Mouse (Mus musculus): ENCODE data around the gene Olfr1084. TPM values are rescaled to one million over a fixed set of nuclear protein-coding genes. Genes with fewer than 3 reads are reported as not detected.
"Not testable (repeated sequence)": the region's sequence is repeated elsewhere in the genome, so short reads cannot be mapped to it uniquely, and the experiment has no call there.

Gene Olfr1084
- not detected in 2 replicates for polyA plus RNA-seq (2015; fragmentation: Nextera tagmentation; extraction: Ambion mirVana)

GRCm38 (mm10) chr2:86639625-86640024 is at the start of gene Olfr1084:
TSS of gene Olfr1084 (minus strand) at chr2:86639725.
- H3K9me3 ChIP-seq (ENCODE audit: control insufficient read depth, low read length); H3K27me3 ChIP-seq (replicated peaks; ENCODE audit: control insufficient read depth, insufficient read depth, low read length); ATAC-seq; H3K9ac ChIP-seq (ENCODE audit: low read depth, low read length); H3K36me3 ChIP-seq (ENCODE audit: control insufficient read depth, insufficient read depth, low read length); H3K27ac ChIP-seq (ENCODE audit: low read depth, low read length); H3K4me3 ChIP-seq (ENCODE audit: low read length); H3K4me2 ChIP-seq (ENCODE audit: low read length); H3K4me1 ChIP-seq (ENCODE audit: control insufficient read depth, insufficient read depth, low read depth, low read length): not testable (repeated sequence)
- WGBS: 90% methylated on average over 1 of the region's 1 CpGs

- no peak within 1 kb of the TSS for H3K27ac ChIP-seq (ENCODE audit: low read depth, low read length)
- no peaks in the 10 kb centered on the region for H3K4me1 ChIP-seq (ENCODE audit: control insufficient read depth, insufficient read depth, low read depth, low read length)
- H3K36me3 ChIP-seq (ENCODE audit: control insufficient read depth, insufficient read depth, low read length): no peaks in the 10 kb centered on the region
- no peak within 1 kb of the TSS for H3K4me3 ChIP-seq (ENCODE audit: low read length)
- ATAC-seq: no peak
- H3K27me3 ChIP-seq (replicated peaks; ENCODE audit: control insufficient read depth, insufficient read depth, low read length): no peaks in the 10 kb centered on the region
- WGBS: 73% methylated on average over 2 of the region's 2 CpGs
- H3K9me3 ChIP-seq (ENCODE audit: control insufficient read depth, low read length): no peaks in the 10 kb centered on the region
- H3K4me2 ChIP-seq (ENCODE audit: low read length): no peak within 1 kb of the TSS
- no peak within 1 kb of the TSS for H3K9ac ChIP-seq (ENCODE audit: low read depth, low read length)
Observed at GRCm38 (mm10) chr2:86679992-86680391, 40.5 kb upstream of the Olfr1084 start, which contains the start of gene Olfr1086. TSS of gene Olfr1086 (minus strand) at chr2:86680092.

- WGBS: 33% methylated on average over 1 of the region's 1 CpGs
- ATAC-seq: no peak
- Histone ChIP-seq H3K4me1 (ENCODE audit: control insufficient read depth, insufficient read depth, low read depth, low read length) (no peaks in the 10 kb centered on the region), H3K27ac (ENCODE audit: low read depth, low read length) (no peak within 1 kb of the TSS), H3K9me3 (ENCODE audit: control insufficient read depth, low read length) (no peaks in the 10 kb centered on the region), H3K36me3 (ENCODE audit: control insufficient read depth, insufficient read depth, low read length) (no peaks in the 10 kb centered on the region), H3K27me3 (replicated peaks; ENCODE audit: control insufficient read depth, insufficient read depth, low read length) (no peaks in the 10 kb centered on the region), H3K4me3 (ENCODE audit: low read length) (no peak within 1 kb of the TSS), H3K9ac (ENCODE audit: low read depth, low read length) (no peak within 1 kb of the TSS), H3K4me2 (ENCODE audit: low read length) (no peak within 1 kb of the TSS)
Observed at GRCm38 (mm10) chr2:86661919-86662318, 22.4 kb upstream of the Olfr1084 start, which contains the start of gene Olfr1085. TSS of gene Olfr1085 (minus strand) at chr2:86662019.

GRCm38 (mm10) chr2:86598866-86599265 is 40.7 kb downstream of the Olfr1084 start, which contains the start of gene Olfr1082:
TSS of gene Olfr1082 (minus strand) at chr2:86598966.
- not testable (repeated sequence) for H3K9me3 ChIP-seq (ENCODE audit: control insufficient read depth, low read length); H3K4me1 ChIP-seq (ENCODE audit: control insufficient read depth, insufficient read depth, low read depth, low read length); H3K27ac ChIP-seq (ENCODE audit: low read depth, low read length); H3K4me3 ChIP-seq (ENCODE audit: low read length); H3K27me3 ChIP-seq (replicated peaks; ENCODE audit: control insufficient read depth, insufficient read depth, low read length); H3K36me3 ChIP-seq (ENCODE audit: control insufficient read depth, insufficient read depth, low read length); H3K9ac ChIP-seq (ENCODE audit: low read depth, low read length); ATAC-seq; H3K4me2 ChIP-seq (ENCODE audit: low read length)
- WGBS: 50% methylated on average over 1 of the region's 1 CpGs

Other genes starting within 250 kb of the Olfr1084 start
- not detected in 2 replicates for gene Olfr1061, start 225.7 kb downstream of the Olfr1084 start, polyA plus RNA-seq (2015; fragmentation: Nextera tagmentation; extraction: Ambion mirVana)
- not detected in 2 replicates for gene Olfr1062, start 213.0 kb downstream of the Olfr1084 start, polyA plus RNA-seq (2015; fragmentation: Nextera tagmentation; extraction: Ambion mirVana)
- not detected in 2 replicates for gene Olfr1065, start 189.1 kb downstream of the Olfr1084 start, polyA plus RNA-seq (2015; fragmentation: Nextera tagmentation; extraction: Ambion mirVana)
- gene Olfr1066, start 183.5 kb downstream of the Olfr1084 start, polyA plus RNA-seq (2015; fragmentation: Nextera tagmentation; extraction: Ambion mirVana): not detected in 2 replicates
- gene Olfr228, start 152.3 kb downstream of the Olfr1084 start, polyA plus RNA-seq (2015; fragmentation: Nextera tagmentation; extraction: Ambion mirVana): not detected in 2 replicates
- gene Olfr1076, start 131.3 kb downstream of the Olfr1084 start, polyA plus RNA-seq (2015; fragmentation: Nextera tagmentation; extraction: Ambion mirVana): not detected in 2 replicates
- not detected in 2 replicates for gene Olfr1079, start 97.2 kb downstream of the Olfr1084 start, polyA plus RNA-seq (2015; fragmentation: Nextera tagmentation; extraction: Ambion mirVana)
- gene Olfr1080, start 81.5 kb downstream of the Olfr1084 start, polyA plus RNA-seq (2015; fragmentation: Nextera tagmentation; extraction: Ambion mirVana): not detected in 2 replicates
- gene Olfr1082, start 40.8 kb downstream of the Olfr1084 start, polyA plus RNA-seq (2015; fragmentation: Nextera tagmentation; extraction: Ambion mirVana): not detected in 2 replicates
- gene Olfr1085, start 22.3 kb upstream of the Olfr1084 start, polyA plus RNA-seq (2015; fragmentation: Nextera tagmentation; extraction: Ambion mirVana): not detected in 2 replicates
- gene Olfr1086, start 40.4 kb upstream of the Olfr1084 start, polyA plus RNA-seq (2015; fragmentation: Nextera tagmentation; extraction: Ambion mirVana): not detected in 2 replicates
- not detected in 2 replicates for gene Olfr1087, start 58.7 kb upstream of the Olfr1084 start, polyA plus RNA-seq (2015; fragmentation: Nextera tagmentation; extraction: Ambion mirVana)
- not detected in 2 replicates for gene Olfr1089, start 94.0 kb upstream of the Olfr1084 start, polyA plus RNA-seq (2015; fragmentation: Nextera tagmentation; extraction: Ambion mirVana)
- not detected in 2 replicates for gene Olfr1090, start 119.3 kb upstream of the Olfr1084 start, polyA plus RNA-seq (2015; fragmentation: Nextera tagmentation; extraction: Ambion mirVana)
- gene Olfr1093, start 142.8 kb upstream of the Olfr1084 start, polyA plus RNA-seq (2015; fragmentation: Nextera tagmentation; extraction: Ambion mirVana): not detected in 2 replicates
- not detected in 2 replicates for gene Olfr141, start 170.3 kb upstream of the Olfr1084 start, polyA plus RNA-seq (2015; fragmentation: Nextera tagmentation; extraction: Ambion mirVana)
- not detected in 2 replicates for gene Olfr1094, start 184.9 kb upstream of the Olfr1084 start, polyA plus RNA-seq (2015; fragmentation: Nextera tagmentation; extraction: Ambion mirVana)
- gene Olfr1095, start 212.0 kb upstream of the Olfr1084 start, polyA plus RNA-seq (2015; fragmentation: Nextera tagmentation; extraction: Ambion mirVana): not detected in 2 replicates
- not detected in 2 replicates for gene Gm13723, start 235.1 kb upstream of the Olfr1084 start, polyA plus RNA-seq (2015; fragmentation: Nextera tagmentation; extraction: Ambion mirVana)

Data from hindbrain, embryonic 16.5 days (tissue).